Mouse (Mus musculus) embryo, embryonic 11.5 days (tissue): Measurements from ENCODE around the gene Nufip1.

Experiments used
- DNase-seq: peaks from one replicate; pipeline ENCODE4 v3.0.0-alpha.2; 2012; ENCODE audit warnings: low read depth, low spot score

Gene Nufip1

GRCm38 (mm10) chr14:76178447-76178846 is 67.8 kb downstream of the Nufip1 start:
- no peak for DNase-seq

GRCm38 (mm10) chr14:76179343-76179742 is 68.7 kb downstream of the Nufip1 start:
- DNase-seq: no peak

GRCm38 (mm10) chr14:76185358-76185757 is 74.7 kb downstream of the Nufip1 start:
- no peak for DNase-seq

- no peak for DNase-seq
Observed at GRCm38 (mm10) chr14:76186299-76186698, 75.6 kb downstream of the Nufip1 start.
